Mouse (Mus musculus) cortical plate, adult 2 months (tissue): ENCODE data around the gene Rnf31. TPM values are rescaled to one million over a fixed set of nuclear protein-coding genes. Genes with fewer than 3 reads are reported as not detected.
A peak's percentile ranks its signal among the peaks of the same experiment; 100 is the strongest.

Experiments
- H3K27ac ChIP-seq: fragments of 200-500 bp; 2 replicates; pipeline ENCODE4 v1.5.1; 2012; ENCODE audit warnings: low read length, control low read depth, inconsistent platforms; ENCODE audit not compliant: insufficient read depth
- H3K4me1 ChIP-seq: fragments of 200-500 bp; 2 replicates; pipeline ENCODE4 v1.6.1; 2011; ENCODE audit warnings: low read length; ENCODE audit not compliant: control insufficient read depth, insufficient read depth
- H3K4me3 ChIP-seq: fragments of 200-500 bp; 2 replicates; pipeline ENCODE4 v1.5.1; 2011; ENCODE audit warnings: mild to moderate bottlenecking, low read length, control low read depth; ENCODE audit not compliant: insufficient read depth
- CTCF ChIP-seq: fragments of 200-500 bp; IDR thresholded peaks from 2 replicates; pipeline ENCODE4 v1.5.1; 2011; ENCODE audit warnings: mild to moderate bottlenecking, control low read depth, low read length; ENCODE audit not compliant: insufficient read depth; ENCODE audit errors: extremely low read depth
- POLR2A ChIP-seq: fragments of 200-500 bp; IDR thresholded peaks from 2 replicates; pipeline ENCODE4 v1.6.1; 2011; ENCODE audit warnings: mild to moderate bottlenecking, low read length, control low read depth; ENCODE audit not compliant: insufficient read depth; ENCODE audit errors: extremely low read depth
- polyA plus RNA-seq: library from polyadenylated mRNA; depleted of rRNA; stranded (reverse); fragments of >200 nt; gene quantifications from 2 replicates; pipeline ENCODE4 v1.2.3, GENCODE M21; 2012; rRNA removed

Rnf31 gene
- polyA plus RNA-seq, 1 experiment, result 22.5 TPM

DNA sequence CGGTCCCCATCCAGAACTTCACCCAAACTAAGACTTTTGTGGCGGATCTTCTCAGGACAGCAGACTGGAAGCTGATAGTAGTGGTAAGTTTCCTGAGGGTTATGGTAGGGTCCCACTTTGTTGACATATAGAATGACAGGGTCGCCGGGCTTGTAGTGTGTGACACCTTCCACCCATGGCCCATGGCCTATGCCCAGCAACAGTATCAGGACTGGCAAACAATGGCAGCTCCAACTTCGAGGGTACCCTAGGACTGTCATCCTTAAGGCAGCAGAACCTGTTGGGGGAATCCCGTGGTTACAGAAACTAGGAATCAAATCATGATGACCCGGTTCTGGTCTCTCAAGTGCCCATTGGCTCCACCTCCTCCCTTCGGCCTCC is 51.2 kb downstream of the Rnf31 start:
- Histone ChIP-seq H3K4me1 (peaks cover 7% of the 10 kb centered on the region; the same call in 1 of the 2 replicates), H3K27ac (peak overlapping the region; percentile 95; the same call in 1 of the 2 replicates), H3K4me3 (peak overlapping the region; percentile 76)
- TF ChIP-seq POLR2A (no peak), CTCF (no peak)

DNA sequence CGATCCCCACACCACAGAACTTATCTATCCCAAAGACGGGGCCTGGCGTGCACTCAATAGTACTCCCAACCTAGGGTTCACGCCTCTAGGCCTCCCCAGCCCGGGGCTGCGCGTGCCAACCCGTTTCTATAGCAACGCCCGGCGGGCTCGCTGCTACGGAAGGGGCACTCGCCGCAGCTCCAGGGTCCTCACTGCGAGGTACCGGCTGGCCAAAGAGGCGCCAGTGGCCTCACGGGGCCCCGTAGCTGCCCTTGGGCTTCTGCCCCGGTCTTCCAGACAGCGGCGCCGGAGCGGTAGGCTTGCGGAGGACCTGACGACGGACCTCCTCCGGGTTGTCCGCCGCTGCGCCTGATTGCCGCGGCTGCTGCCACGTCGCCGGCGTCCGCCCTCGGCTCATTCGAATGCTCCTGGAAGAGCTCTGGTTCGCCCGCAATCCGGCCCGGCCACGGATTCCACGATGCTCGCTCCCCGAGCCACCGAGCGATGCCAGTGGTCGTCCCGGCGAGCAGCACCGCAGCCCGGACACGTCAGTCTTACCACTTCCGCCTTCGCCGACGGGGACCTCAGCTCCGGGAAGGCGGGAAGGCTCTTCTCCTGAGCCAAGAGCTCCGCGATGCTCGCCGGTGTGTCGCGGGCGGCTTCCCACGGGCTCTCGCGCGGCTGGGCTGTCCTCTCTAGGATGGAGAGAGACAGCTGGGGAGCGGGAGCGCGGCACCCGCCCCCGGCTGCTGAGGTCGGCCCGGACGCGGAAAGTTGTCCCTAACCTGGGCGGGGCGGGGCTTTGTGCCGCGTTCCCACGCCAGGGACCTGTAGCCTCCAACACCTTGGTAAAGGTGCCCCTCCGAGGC is 51.8 kb downstream of the Rnf31 start, which contains the start of gene Tm9sf1:
Tm9sf1 (minus strand) TSS at position 747 of the 848 bp plus-strand sequence.
- peak within 1 kb of the TSS; percentile 95 for H3K27ac ChIP-seq
- TF ChIP-seq CTCF, result no peak
- TF ChIP-seq POLR2A, result peak; percentile 36; the same call in 1 of the 2 replicates
- H3K4me1 ChIP-seq, result peaks cover 7% of the 10 kb centered on the region; the same call in 1 of the 2 replicates
- peak within 1 kb of the TSS; percentile 76 for H3K4me3 ChIP-seq

DNA sequence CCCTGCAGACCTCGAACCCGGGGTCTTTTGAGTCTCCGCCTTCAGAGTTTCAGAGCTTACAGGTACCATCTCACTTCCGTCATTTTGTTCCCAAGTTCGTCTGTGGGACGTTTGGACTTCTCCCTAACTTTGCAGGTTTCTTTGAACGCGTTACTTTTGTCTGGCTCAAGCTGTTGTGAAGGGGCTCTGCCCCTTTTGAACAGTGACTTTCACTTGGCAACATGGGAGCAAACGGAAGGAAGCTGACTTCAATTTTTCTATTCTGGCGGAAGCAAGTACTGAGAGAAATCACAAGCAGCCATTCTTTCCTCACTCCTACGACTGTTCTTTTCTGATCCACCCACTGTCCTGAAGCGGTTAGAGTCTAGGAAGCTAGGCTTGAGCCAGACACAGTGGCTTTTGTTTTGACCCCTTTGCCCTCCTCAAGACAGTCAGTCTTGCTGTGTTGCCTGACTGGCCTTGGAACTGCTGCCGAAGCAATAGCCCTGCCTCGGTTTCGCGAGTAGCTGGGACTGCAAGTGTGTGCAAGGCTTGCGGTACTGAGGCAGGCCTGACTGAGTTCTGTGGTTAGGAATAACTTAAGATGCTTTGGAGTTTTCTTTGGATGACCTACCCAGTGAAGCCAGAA is 52.9 kb downstream of the Rnf31 start:
- H3K27ac ChIP-seq, result no peak overlapping the region

DNA sequence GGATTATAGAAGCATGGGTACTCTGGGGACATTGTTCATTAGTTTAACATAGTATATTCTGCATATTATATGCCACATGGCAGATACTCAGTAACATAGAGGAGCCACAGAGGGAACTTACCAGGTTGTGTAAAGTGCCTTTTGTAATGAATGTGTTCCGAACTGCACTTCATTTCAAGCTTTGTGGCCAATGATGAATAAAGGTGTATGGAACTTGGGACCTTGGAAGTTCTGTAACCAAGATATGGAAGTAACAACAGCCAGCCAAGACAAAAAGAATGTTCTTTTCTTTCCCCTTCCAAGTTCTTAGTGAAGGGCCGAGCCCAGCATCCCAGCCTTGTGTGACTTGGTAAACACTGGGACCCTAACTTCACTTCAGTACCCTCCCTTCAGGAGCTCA is 58.4 kb downstream of the Rnf31 start, which contains the start of gene Tssk4:
Tssk4 (plus strand) TSS at position 301 of the 400 bp plus-strand sequence.
- Histone ChIP-seq H3K4me3 (no peak within 1 kb of the TSS), H3K27ac (no peak within 1 kb of the TSS), H3K4me1 (no peaks in the 10 kb centered on the region)
- no peak for TF ChIP-seq CTCF
- TF ChIP-seq POLR2A, result no peak

More for the DNA sequence above, 52.9 kb downstream of the Rnf31 start:
- Histone ChIP-seq H3K4me1 (peaks cover 7% of the 10 kb centered on the region; the same call in 1 of the 2 replicates), H3K4me3 (peak overlapping the region; percentile 76)
- TF ChIP-seq CTCF, result no peak
- TF ChIP-seq POLR2A, result no peak

DNA sequence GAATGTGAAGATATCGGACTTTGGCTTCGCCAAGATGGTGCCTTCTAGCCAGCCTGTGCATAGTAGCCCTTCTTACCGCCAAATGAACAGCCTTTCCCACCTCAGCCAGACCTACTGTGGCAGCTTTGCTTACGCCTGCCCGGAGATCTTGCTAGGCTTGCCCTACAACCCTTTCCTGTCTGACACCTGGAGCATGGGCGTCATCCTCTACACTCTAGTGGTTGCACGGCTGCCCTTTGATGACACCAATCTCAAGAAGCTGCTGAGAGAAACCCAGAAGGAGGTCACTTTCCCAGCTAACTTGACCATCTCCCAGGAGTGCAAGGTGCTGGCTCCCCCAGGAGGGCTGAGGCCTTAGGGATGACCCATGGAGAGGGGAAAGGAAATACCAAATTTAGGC is 60.0 kb downstream of the Rnf31 start:
- Histone ChIP-seq H3K4me1 (no peaks in the 10 kb centered on the region), H3K4me3 (no peak overlapping the region), H3K27ac (no peak overlapping the region)
- TF ChIP-seq CTCF (no peak), POLR2A (no peak)

Other genes with a start within 250 kb of the Rnf31 start
- gene Dhrs4, start 113.0 kb upstream of the Rnf31 start, polyA plus RNA-seq, result 14.3 and 16.0 TPM in 2 replicates
- gene Carmil3, start 101.1 kb upstream of the Rnf31 start, polyA plus RNA-seq, result 56.0 and 63.7 TPM in 2 replicates
- 195 and 268 TPM in 2 replicates for gene Cpne6, start 81.3 kb upstream of the Rnf31 start, polyA plus RNA-seq
- gene Nrl, start 66.7 kb upstream of the Rnf31 start, polyA plus RNA-seq, result 0.21 and 0.66 TPM in 2 replicates
- gene Pck2, start 51.4 kb upstream of the Rnf31 start, polyA plus RNA-seq, result 27.2 and 35.7 TPM in 2 replicates
- gene Dcaf11, start 31.7 kb upstream of the Rnf31 start, polyA plus RNA-seq, result 94.6 and 110 TPM in 2 replicates
- gene A730061H03Rik, start 31.3 kb upstream of the Rnf31 start, polyA plus RNA-seq, result 0.86 and 1.7 TPM in 2 replicates
- not detected in 2 replicates for gene Fitm1, start 16.1 kb upstream of the Rnf31 start, polyA plus RNA-seq
- 50.2 and 61.4 TPM in 2 replicates for gene Psme1, start 13.6 kb upstream of the Rnf31 start, polyA plus RNA-seq
- gene Emc9, start 6.4 kb upstream of the Rnf31 start, polyA plus RNA-seq, result 51.9 and 55.3 TPM in 2 replicates
- gene Psme2, start 595 bp upstream of the Rnf31 start, polyA plus RNA-seq, result 37.3 and 44.5 TPM in 2 replicates
- 18.2 and 21.2 TPM in 2 replicates for gene Irf9, start 11.9 kb downstream of the Rnf31 start, polyA plus RNA-seq
- gene Rec8, start 26.3 kb downstream of the Rnf31 start, polyA plus RNA-seq, result 5.0 and 5.8 TPM in 2 replicates
- 152 and 165 TPM in 2 replicates for gene Ipo4, start 44.2 kb downstream of the Rnf31 start, polyA plus RNA-seq
- gene Gm49378, start 46.2 kb downstream of the Rnf31 start, polyA plus RNA-seq, result 6.5 and 6.6 TPM in 2 replicates
- gene Tm9sf1, start 52.1 kb downstream of the Rnf31 start, polyA plus RNA-seq, result 30.8 and 33.7 TPM in 2 replicates
- gene Tssk4, start 58.5 kb downstream of the Rnf31 start, polyA plus RNA-seq, result 0.79 and 1.0 TPM in 2 replicates
- gene Mdp1, start 68.8 kb downstream of the Rnf31 start, polyA plus RNA-seq, result 46.8 and 47.9 TPM in 2 replicates
- gene Gmpr2, start 80.2 kb downstream of the Rnf31 start, polyA plus RNA-seq, result 31.4 and 35.1 TPM in 2 replicates
- gene Nedd8, start 80.4 kb downstream of the Rnf31 start, polyA plus RNA-seq, result 346 and 353 TPM in 2 replicates
- 16.1 and 18.7 TPM in 2 replicates for gene Tinf2, start 90.1 kb downstream of the Rnf31 start, polyA plus RNA-seq
- 0.04 and 0.08 TPM in 2 replicates for gene Tgm1, start 122.2 kb downstream of the Rnf31 start, polyA plus RNA-seq
- 64.7 and 67.9 TPM in 2 replicates for gene Rabggta, start 130.6 kb downstream of the Rnf31 start, polyA plus RNA-seq
- 117 TPM in 2 replicates for gene Dhrs1, start 154.0 kb downstream of the Rnf31 start, polyA plus RNA-seq
- gene Nop9, start 154.0 kb downstream of the Rnf31 start, polyA plus RNA-seq, result 9.1 and 9.2 TPM in 2 replicates
- 16.9 and 18.2 TPM in 2 replicates for gene Cideb, start 166.8 kb downstream of the Rnf31 start, polyA plus RNA-seq
- gene Ltb4r2, start 169.7 kb downstream of the Rnf31 start, polyA plus RNA-seq, result 0.15 and 0.17 TPM in 2 replicates
- 0.25 and 0.45 TPM in 2 replicates for gene Ltb4r1, start 174.3 kb downstream of the Rnf31 start, polyA plus RNA-seq
- 3.4 and 4.4 TPM in 2 replicates for gene Adcy4, start 192.4 kb downstream of the Rnf31 start, polyA plus RNA-seq
- 0.66 and 1.0 TPM in 2 replicates for gene Ripk3, start 197.2 kb downstream of the Rnf31 start, polyA plus RNA-seq
- gene Nfatc4, start 231.4 kb downstream of the Rnf31 start, polyA plus RNA-seq, result 1.8 and 2.0 TPM in 2 replicates